In the genomic region with DNA sequence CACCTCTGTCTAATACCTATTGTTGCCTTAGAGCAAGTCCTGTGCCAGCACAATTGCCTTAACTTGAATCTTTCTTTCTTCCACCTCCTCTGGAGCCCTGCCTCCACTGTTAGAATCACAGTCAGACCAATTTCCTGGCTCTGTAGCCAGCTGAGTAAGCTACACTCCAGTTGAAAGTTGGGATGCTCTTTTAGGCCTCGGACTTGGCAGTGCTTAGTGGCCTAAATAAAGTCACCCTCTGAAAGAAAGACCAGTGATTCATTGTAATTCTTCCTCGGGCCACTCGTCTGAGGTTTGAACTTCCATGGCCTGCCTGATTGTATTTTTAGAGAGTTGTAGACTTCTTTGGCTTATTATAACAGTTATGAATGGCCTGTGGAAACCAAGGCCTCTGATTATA, we compare ENCODE assay signal across 18 mouse cellular contexts.
DNase-seq lines count a peak whose midpoint lies in the region; ATAC-seq lines count a peak whose summit lies in the region.
"Had no signal": no experiment of that assay in that cellular context is flagged by ENCODE, and none has a peak within 500 bp of the region (broad histone marks: within the 10 kb centered on the region; RNA-seq: fewer than 3 reads in every experiment).

No protein-coding gene starts in this region.

- H3K36me3 ChIP-seq in midbrain, embryonic 14.5 days (ENCODE audit: control insufficient read depth, insufficient read depth, low read length) = no peaks in the 10 kb centered on the region
- H3K36me3 ChIP-seq: embryonic facial prominence, embryonic 10.5 days; liver, embryonic 15.5 days; midbrain, embryonic 10.5 days; neural tube, embryonic 13.5 days had no signal

- no peak overlapping the region for H3K4me3 ChIP-seq in midbrain, embryonic 14.5 days (replicated peaks; ENCODE audit: low read depth, low read length)
- H3K4me3 ChIP-seq: embryonic facial prominence, embryonic 10.5 days; erythroblast, embryonic 14.5 days; liver, embryonic 15.5 days; midbrain, embryonic 10.5 days; neural tube, embryonic 13.5 days had no signal

- no peak overlapping the region for H3K27ac ChIP-seq in midbrain, embryonic 14.5 days (replicated peaks; ENCODE audit: low read depth, low read length)
- H3K27ac ChIP-seq: embryonic facial prominence, embryonic 10.5 days; liver, embryonic 15.5 days; midbrain, embryonic 10.5 days; neural tube, embryonic 13.5 days had no signal

- no peak for ATAC-seq in midbrain, embryonic 14.5 days (ENCODE audit: low FRiP score, low TSS enrichment)
- ATAC-seq: forebrain, embryonic 16.5 days; lung, postnatal 0 days had no signal

- H3K9ac ChIP-seq in midbrain, embryonic 14.5 days (replicated peaks; ENCODE audit: low read length) = no peak overlapping the region
- H3K9ac ChIP-seq: liver, embryonic 15.5 days; neural tube, embryonic 13.5 days had no signal

- no peaks in the 10 kb centered on the region for H3K4me1 ChIP-seq in midbrain, embryonic 14.5 days (ENCODE audit: control insufficient read depth, insufficient read depth, low read length)
- H3K4me1 ChIP-seq: liver, embryonic 15.5 days had no signal

- no peaks in the 10 kb centered on the region for H3K9me3 ChIP-seq in midbrain, embryonic 14.5 days (ENCODE audit: control insufficient read depth, low read length)
- H3K9me3 ChIP-seq: embryonic facial prominence, embryonic 10.5 days; liver, embryonic 15.5 days; midbrain, embryonic 10.5 days; neural tube, embryonic 13.5 days had no signal

- H3K27me3 ChIP-seq in midbrain, embryonic 14.5 days (ENCODE audit: control insufficient read depth, insufficient read depth, low read length) = no peaks in the 10 kb centered on the region
- H3K27me3 ChIP-seq: CH12.LX; liver, embryonic 15.5 days had no signal

- WGBS in midbrain, embryonic 14.5 days = 53% methylated on average over 3 of the region's 3 CpGs

- H3K4me2 ChIP-seq in midbrain, embryonic 14.5 days (ENCODE audit: low read length) = no peak overlapping the region
- H3K4me2 ChIP-seq: liver, embryonic 15.5 days; neural tube, embryonic 13.5 days had no signal

- DNase-seq in adrenal gland, adult 2 months = peak; percentile 38
- DNase-seq in adrenal gland, postnatal 4 days (ENCODE audit: low spot score in 2 of 2) = no peak
- peak; percentile 26 to 40 for DNase-seq in heart, adult 18-20 months
- DNase-seq in heart, postnatal 4 days = no peak
- DNase-seq in lung, postnatal 36 days = peak; percentile 2
- DNase-seq in lung, postnatal 25 days (ENCODE audit: low spot score) = no peak
- no peak for DNase-seq in right cerebral cortex, postnatal 4 days
- no peak for DNase-seq in midbrain, embryonic 14.5 days
- DNase-seq: kidney, adult 18-20 months; kidney, postnatal 4 days had no signal

Comparison
In these comparisons a context has a peak if more than half of its experiments do, and no peak if none do; other contexts are left out.
1. DNase-seq: peak in adrenal gland, adult 2 months (single experiment), heart, adult 18-20 months (2 of 2) and lung, postnatal 36 days (single experiment); none in adrenal gland, postnatal 4 days (0 of 2), heart, postnatal 4 days (single experiment), lung, postnatal 25 days (single experiment), right cerebral cortex, postnatal 4 days (single experiment) and midbrain, embryonic 14.5 days (single experiment).